Mouse (Mus musculus) regulatory T cell (primary cell): ENCODE data around the gene Gm1673.

ENCODE experiments used
- in situ Hi-C: fragments of 300-600 bp; cut with MboI, MseI; formaldehyde crosslinking; loops from one replicate; pipeline ENCODE4 v1.15.1; 2025; ENCODE audit warnings: high pct_unique_total_duplicates

Gm1673 gene

GRCm38 (mm10) chr5:33997829-33998504 is 14.7 kb downstream of the Gm1673 start:
- in situ Hi-C loops, result no loop called here

- in situ Hi-C loops, result no loop called here
These were observed 15.3 kb downstream of the Gm1673 start for GRCm38 (mm10) chr5:33998505-33998877.

- in situ Hi-C loops, result no loop called here
These were observed 16.3 kb downstream of the Gm1673 start for GRCm38 (mm10) chr5:33999466-34000090.

GRCm38 (mm10) chr5:34000809-34001208 is 17.6 kb downstream of the Gm1673 start:
- in situ Hi-C loops, result no loop called here

GRCm38 (mm10) chr5:34001401-34001800 is 18.2 kb downstream of the Gm1673 start:
- in situ Hi-C loops, result no loop called here

- in situ Hi-C loops, result no loop called here
These were observed 19.4 kb downstream of the Gm1673 start for GRCm38 (mm10) chr5:34002636-34003035.

- in situ Hi-C loops, result no loop called here
These were observed 21.4 kb downstream of the Gm1673 start for GRCm38 (mm10) chr5:34004618-34005017.

- in situ Hi-C loops, result no loop called here
These were observed 23.6 kb downstream of the Gm1673 start for GRCm38 (mm10) chr5:34006832-34007231.

- in situ Hi-C loops, result no loop called here
These were observed 24.2 kb downstream of the Gm1673 start for GRCm38 (mm10) chr5:34007392-34007941.

GRCm38 (mm10) chr5:34014652-34015051 is 31.4 kb downstream of the Gm1673 start:
- in situ Hi-C loops, result no loop called here

- in situ Hi-C loops, result no loop called here
These were observed 35.7 kb downstream of the Gm1673 start for GRCm38 (mm10) chr5:34018968-34019367.

- in situ Hi-C loops, result no loop called here
These were observed 46.9 kb downstream of the Gm1673 start for GRCm38 (mm10) chr5:34030101-34030500.

- in situ Hi-C loops, result no loop called here
These were observed 47.8 kb downstream of the Gm1673 start for GRCm38 (mm10) chr5:34031022-34031421.

GRCm38 (mm10) chr5:34032520-34032919 is 49.3 kb downstream of the Gm1673 start:
- in situ Hi-C loops, result no loop called here
